Mouse (Mus musculus) liver, postnatal 0 days (tissue): ENCODE measurements around the gene Prkaa1.

Experiments
- CTCF ChIP-seq: sonication (generic); IDR thresholded peaks from 2 replicates; pipeline ENCODE4 v1.5.1; 2016; ENCODE audit warnings: antibody characterized with exemption, low read depth
- EP300 ChIP-seq: IDR thresholded peaks from 2 replicates; pipeline ENCODE4 v1.6.1; 2016; ENCODE audit warnings: antibody characterized with exemption, low read depth, mild to moderate bottlenecking

DNA sequence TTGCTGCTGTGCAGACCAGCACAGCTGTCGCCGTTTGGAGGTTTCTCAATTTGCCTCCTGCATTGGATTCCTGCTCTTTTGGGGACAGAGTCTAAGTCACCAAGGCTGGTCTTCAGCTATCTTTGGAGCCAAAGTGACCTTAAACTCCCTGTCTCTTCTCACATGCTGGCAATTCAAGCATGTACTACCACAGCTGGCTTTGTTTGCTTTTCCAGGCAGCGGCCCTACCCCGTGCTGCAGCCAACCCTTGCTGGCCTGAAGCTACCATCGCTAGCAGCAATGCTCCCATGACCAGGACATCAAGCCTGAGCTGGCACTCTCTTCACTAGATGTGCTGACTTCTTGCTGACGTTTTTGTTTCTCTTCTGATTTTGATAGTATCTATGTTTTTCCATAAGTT lies 15.2 kb downstream of the Prkaa1 start:
- TF ChIP-seq CTCF = no peak
- no peak for TF ChIP-seq EP300
